Mouse (Mus musculus): ENCODE data around the gene Galnt10. TPM values are rescaled to one million over a fixed set of nuclear protein-coding genes. Genes with fewer than 3 reads are reported as not detected.
"Not testable (repeated sequence)": the region's sequence is repeated elsewhere in the genome, so short reads cannot be mapped to it uniquely, and the experiment has no call there.

Galnt10 gene
- polyA plus RNA-seq, 1 experiment from 2014 or later = 12.3 TPM

GRCm38 (mm10) chr11:57825234-57825633 lies 180.0 kb downstream of the Galnt10 start:
- peaks cover 37% of the 10 kb centered on the region for H3K27me3 ChIP-seq (replicated peaks; ENCODE audit: control insufficient read depth, insufficient read depth, low read length)
- not testable (repeated sequence) for H3K4me3 ChIP-seq (ENCODE audit: low read length)

GRCm38 (mm10) chr11:57827048-57827914 lies 182.0 kb downstream of the Galnt10 start:
- ATAC-seq = no peak
- Histone ChIP-seq H3K27me3 (replicated peaks; ENCODE audit: control insufficient read depth, insufficient read depth, low read length) (peaks cover 53% of the 10 kb centered on the region), H3K27ac (ENCODE audit: low read depth, low read length) (no peak overlapping the region), H3K9ac (ENCODE audit: low read depth, low read length) (no peak overlapping the region), H3K36me3 (ENCODE audit: control insufficient read depth, insufficient read depth, low read length) (no peaks in the 10 kb centered on the region), H3K4me2 (ENCODE audit: low read length) (peak overlapping the region; percentile 54), H3K9me3 (ENCODE audit: control insufficient read depth, low read length) (no peaks in the 10 kb centered on the region), H3K4me1 (ENCODE audit: control insufficient read depth, insufficient read depth, low read depth, low read length) (peaks cover 13% of the 10 kb centered on the region), H3K4me3 (ENCODE audit: low read length) (peak overlapping the region; percentile 11)
- under 1% methylated on average over 41 of the region's 41 CpGs for WGBS

More at GRCm38 (mm10) chr11:57825234-57825633, 180.0 kb downstream of the Galnt10 start:
- not testable (repeated sequence) for H3K4me2 ChIP-seq (ENCODE audit: low read length); H3K9ac ChIP-seq (ENCODE audit: low read depth, low read length); H3K27ac ChIP-seq (ENCODE audit: low read depth, low read length); H3K36me3 ChIP-seq (ENCODE audit: control insufficient read depth, insufficient read depth, low read length); H3K9me3 ChIP-seq (ENCODE audit: control insufficient read depth, low read length); ATAC-seq
- WGBS = 46% methylated on average over 9 of the region's 11 CpGs
- H3K4me1 ChIP-seq (ENCODE audit: control insufficient read depth, insufficient read depth, low read depth, low read length) = peaks cover 10% of the 10 kb centered on the region

DNA sequence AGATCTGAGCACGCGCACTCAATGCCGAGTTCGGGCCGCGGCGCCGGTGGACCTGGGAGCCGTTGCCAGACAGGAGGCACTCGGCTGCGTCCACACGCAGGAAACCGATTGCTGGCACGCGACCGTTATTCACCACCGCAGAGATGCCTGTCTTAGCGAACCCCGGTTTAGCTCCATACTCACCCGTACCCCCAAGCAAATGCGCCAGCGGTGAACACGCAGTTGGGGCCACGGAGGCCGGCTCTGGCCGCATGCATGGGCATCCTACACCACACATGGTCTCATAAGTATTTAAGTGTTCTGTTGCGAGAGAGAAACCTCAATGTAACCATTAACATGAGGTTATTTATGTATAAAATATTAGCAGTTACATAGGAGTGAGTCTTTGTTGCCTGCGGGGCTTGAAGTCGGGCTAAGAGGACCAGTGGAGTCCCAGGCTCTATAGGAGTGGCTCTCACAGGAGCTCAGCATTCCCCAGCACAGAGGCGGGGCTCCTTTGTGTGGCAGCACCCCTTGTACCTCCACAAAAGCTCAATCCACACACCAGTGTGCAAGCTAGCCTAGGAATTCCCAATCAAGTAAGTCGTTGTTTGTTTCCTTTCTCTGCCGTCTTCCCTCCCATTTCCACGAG lies 182.8 kb downstream of the Galnt10 start:
- peak overlapping the region; percentile 11 for H3K4me3 ChIP-seq (ENCODE audit: low read length)
- H3K27me3 ChIP-seq (replicated peaks; ENCODE audit: control insufficient read depth, insufficient read depth, low read length) = peaks cover 57% of the 10 kb centered on the region
- no peak overlapping the region for H3K9ac ChIP-seq (ENCODE audit: low read depth, low read length)
- H3K9me3 ChIP-seq (ENCODE audit: control insufficient read depth, low read length) = no peaks in the 10 kb centered on the region
- ATAC-seq = no peak
- H3K36me3 ChIP-seq (ENCODE audit: control insufficient read depth, insufficient read depth, low read length) = no peaks in the 10 kb centered on the region
- peaks cover 13% of the 10 kb centered on the region for H3K4me1 ChIP-seq (ENCODE audit: control insufficient read depth, insufficient read depth, low read depth, low read length)
- under 1% methylated on average over 33 of the region's 33 CpGs for WGBS
- no peak overlapping the region for H3K27ac ChIP-seq (ENCODE audit: low read depth, low read length)
- H3K4me2 ChIP-seq (ENCODE audit: low read length) = peak overlapping the region; percentile 54

GRCm38 (mm10) chr11:57828955-57829870 lies 184.0 kb downstream of the Galnt10 start:
- WGBS = 3% methylated on average over 53 of the region's 53 CpGs
- Histone ChIP-seq H3K9ac (ENCODE audit: low read depth, low read length) (no peak overlapping the region), H3K4me1 (ENCODE audit: control insufficient read depth, insufficient read depth, low read depth, low read length) (peaks cover 15% of the 10 kb centered on the region), H3K4me3 (ENCODE audit: low read length) (no peak overlapping the region), H3K27me3 (replicated peaks; ENCODE audit: control insufficient read depth, insufficient read depth, low read length) (peaks cover 58% of the 10 kb centered on the region), H3K9me3 (ENCODE audit: control insufficient read depth, low read length) (no peaks in the 10 kb centered on the region), H3K27ac (ENCODE audit: low read depth, low read length) (no peak overlapping the region), H3K36me3 (ENCODE audit: control insufficient read depth, insufficient read depth, low read length) (no peaks in the 10 kb centered on the region), H3K4me2 (ENCODE audit: low read length) (no peak overlapping the region)
- ATAC-seq = no peak

- Histone ChIP-seq H3K9ac (ENCODE audit: low read depth, low read length) (no peak overlapping the region), H3K4me1 (ENCODE audit: control insufficient read depth, insufficient read depth, low read depth, low read length) (peaks cover 15% of the 10 kb centered on the region), H3K27ac (ENCODE audit: low read depth, low read length) (no peak overlapping the region), H3K4me2 (ENCODE audit: low read length) (no peak overlapping the region), H3K9me3 (ENCODE audit: control insufficient read depth, low read length) (no peaks in the 10 kb centered on the region), H3K36me3 (ENCODE audit: control insufficient read depth, insufficient read depth, low read length) (no peaks in the 10 kb centered on the region), H3K4me3 (ENCODE audit: low read length) (no peak overlapping the region), H3K27me3 (replicated peaks; ENCODE audit: control insufficient read depth, insufficient read depth, low read length) (peaks cover 59% of the 10 kb centered on the region)
- 22% methylated on average over 17 of the region's 17 CpGs for WGBS
- no peak for ATAC-seq
These were observed 184.9 kb downstream of the Galnt10 start for GRCm38 (mm10) chr11:57829871-57830775.

DNA sequence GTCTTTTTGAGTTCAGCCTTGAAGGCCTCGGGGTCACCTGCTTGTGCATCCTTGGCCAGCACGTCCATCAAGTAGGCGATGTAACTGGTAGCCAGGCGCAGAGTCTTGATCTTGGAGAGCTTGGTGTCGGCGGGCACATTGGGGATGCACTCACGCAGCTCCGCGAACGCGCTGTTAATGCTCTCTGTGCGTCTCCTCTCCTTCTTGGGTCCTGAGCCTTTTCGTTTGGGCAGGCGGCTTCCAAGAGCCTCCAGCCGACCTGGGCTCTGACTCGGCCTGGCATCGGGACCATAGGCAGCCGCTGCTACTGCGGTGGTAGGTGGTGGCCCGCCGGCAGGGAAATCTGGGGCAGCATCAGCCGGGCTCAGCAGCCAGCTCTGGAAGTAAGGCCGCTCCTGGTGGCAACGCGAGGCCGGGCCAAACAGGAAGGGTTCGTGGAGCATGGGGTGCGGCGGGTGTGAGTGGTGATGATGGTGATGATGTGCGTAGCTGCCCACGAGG lies 186.1 kb downstream of the Galnt10 start:
- Histone ChIP-seq H3K4me3 (ENCODE audit: low read length) (no peak overlapping the region), H3K27ac (ENCODE audit: low read depth, low read length) (no peak overlapping the region), H3K9me3 (ENCODE audit: control insufficient read depth, low read length) (no peaks in the 10 kb centered on the region), H3K36me3 (ENCODE audit: control insufficient read depth, insufficient read depth, low read length) (no peaks in the 10 kb centered on the region), H3K9ac (ENCODE audit: low read depth, low read length) (no peak overlapping the region), H3K27me3 (replicated peaks; ENCODE audit: control insufficient read depth, insufficient read depth, low read length) (peaks cover 67% of the 10 kb centered on the region), H3K4me1 (ENCODE audit: control insufficient read depth, insufficient read depth, low read depth, low read length) (peaks cover 15% of the 10 kb centered on the region), H3K4me2 (ENCODE audit: low read length) (no peak overlapping the region)
- 1% methylated on average over 29 of the region's 31 CpGs for WGBS
- no peak for ATAC-seq

DNA sequence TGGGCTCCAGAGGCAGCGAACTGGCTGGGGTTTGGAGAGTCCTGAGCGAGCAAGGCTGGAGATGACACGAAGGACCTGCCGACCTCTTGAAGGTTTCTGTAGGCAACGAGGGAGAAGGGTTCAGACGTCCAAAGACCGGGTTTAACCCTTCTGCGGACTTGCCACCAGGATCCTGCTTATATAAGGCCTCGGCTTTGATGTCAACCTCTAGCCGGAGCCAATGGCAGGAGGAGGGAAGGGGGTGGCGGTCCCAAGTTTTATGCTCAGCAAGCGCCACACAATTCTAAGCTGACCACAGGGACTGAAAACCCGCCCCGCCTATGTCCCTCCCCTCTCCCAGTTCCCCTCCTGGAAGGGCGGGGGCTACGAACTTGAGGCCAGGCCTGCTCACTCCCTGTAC lies 186.6 kb downstream of the Galnt10 start:
- no peaks in the 10 kb centered on the region for H3K9me3 ChIP-seq (ENCODE audit: control insufficient read depth, low read length)
- no peak overlapping the region for H3K4me3 ChIP-seq (ENCODE audit: low read length)
- ATAC-seq = no peak
- H3K4me1 ChIP-seq (ENCODE audit: control insufficient read depth, insufficient read depth, low read depth, low read length) = peaks cover 15% of the 10 kb centered on the region
- H3K36me3 ChIP-seq (ENCODE audit: control insufficient read depth, insufficient read depth, low read length) = no peaks in the 10 kb centered on the region
- no peak overlapping the region for H3K27ac ChIP-seq (ENCODE audit: low read depth, low read length)
- no peak overlapping the region for H3K9ac ChIP-seq (ENCODE audit: low read depth, low read length)
- H3K27me3 ChIP-seq (replicated peaks; ENCODE audit: control insufficient read depth, insufficient read depth, low read length) = peaks cover 67% of the 10 kb centered on the region
- no peak overlapping the region for H3K4me2 ChIP-seq (ENCODE audit: low read length)
- WGBS = 8% methylated on average over 16 of the region's 16 CpGs

GRCm38 (mm10) chr11:57832552-57833201 lies 187.4 kb downstream of the Galnt10 start, which contains the start of gene Hand1:
Gene Hand1 (minus strand): TSS chr11:57832818.
- WGBS = 4% methylated on average over 23 of the region's 23 CpGs
- H3K9me3 ChIP-seq (ENCODE audit: control insufficient read depth, low read length) = no peaks in the 10 kb centered on the region
- no peak for ATAC-seq
- H3K4me3 ChIP-seq (ENCODE audit: low read length) = no peak within 1 kb of the TSS
- peaks cover 66% of the 10 kb centered on the region for H3K27me3 ChIP-seq (replicated peaks; ENCODE audit: control insufficient read depth, insufficient read depth, low read length)
- peaks cover 14% of the 10 kb centered on the region for H3K4me1 ChIP-seq (ENCODE audit: control insufficient read depth, insufficient read depth, low read depth, low read length)
- no peak within 1 kb of the TSS for H3K4me2 ChIP-seq (ENCODE audit: low read length)
- H3K27ac ChIP-seq (ENCODE audit: low read depth, low read length) = no peak within 1 kb of the TSS
- no peaks in the 10 kb centered on the region for H3K36me3 ChIP-seq (ENCODE audit: control insufficient read depth, insufficient read depth, low read length)
- H3K9ac ChIP-seq (ENCODE audit: low read depth, low read length) = no peak within 1 kb of the TSS
